Mouse (Mus musculus) kidney, embryonic 15.5 days (tissue): ENCODE data around the gene Paf1. TPM values are rescaled to one million over a fixed set of nuclear protein-coding genes. Genes with fewer than 3 reads are reported as not detected.

Experiments
- ATAC-seq: fragments of 200-750 bp; cut with Nextera tagmentation; replicated peaks from 2 replicates; pipeline ENCODE4 v1.8.0; 2017; ENCODE audit warnings: moderate TSS enrichment; ENCODE audit not compliant: low FRiP score
- H3K27ac ChIP-seq: fragments of 300-500 bp; sonication (generic); 2 replicates; pipeline ENCODE4 v1.5.1; 2015; ENCODE audit warnings: mild to moderate bottlenecking, inconsistent platforms
- H3K27me3 ChIP-seq: fragments of 300-500 bp; sonication (generic); 2 replicates; pipeline ENCODE4 v1.6.1; 2015; ENCODE audit warnings: inconsistent platforms
- H3K36me3 ChIP-seq: fragments of 300-500 bp; sonication (generic); 2 replicates; pipeline ENCODE4 v1.6.1; 2015; ENCODE audit warnings: inconsistent platforms
- H3K4me1 ChIP-seq: fragments of 300-500 bp; sonication (generic); 2 replicates; pipeline ENCODE4 v1.6.1; 2015; ENCODE audit warnings: inconsistent platforms
- H3K4me2 ChIP-seq: fragments of 300-500 bp; sonication (generic); 2 replicates; pipeline ENCODE4 v1.6.1; 2015; ENCODE audit warnings: moderate library complexity, mild to moderate bottlenecking, inconsistent platforms
- H3K4me3 ChIP-seq: fragments of 300-500 bp; sonication (generic); replicated peaks from 2 replicates; pipeline ENCODE4 v1.5.1; 2015; ENCODE audit warnings: mild to moderate bottlenecking, inconsistent platforms
- H3K9ac ChIP-seq: fragments of 300-500 bp; sonication (generic); 2 replicates; pipeline ENCODE4 v1.6.1; 2015; ENCODE audit warnings: mild to moderate bottlenecking, inconsistent platforms
- H3K9me3 ChIP-seq: fragments of 300-500 bp; sonication (generic); replicated peaks from 2 replicates; pipeline ENCODE4 v1.6.1; 2016; ENCODE audit warnings: inconsistent platforms
- WGBS: fragments of 180-500 bp; shearing (Covaris S2); methylation state at CpG from one replicate; pipeline ENCODE4 v1.1.7; 2015; ENCODE audit warnings: mixed read lengths; 5-methylcytosine and 5-hydroxymethylcytosine counted together
- polyA plus RNA-seq: library from polyadenylated mRNA; unstranded; fragments of >200 nt; fragmentation: Nextera tagmentation; extraction: Ambion mirVana; gene quantifications from 2 replicates; pipeline ENCODE4 v1.2.1, GENCODE M21; 2015

Paf1 gene
- polyA plus RNA-seq, 1 experiment from 2014 or later = 100 TPM

DNA sequence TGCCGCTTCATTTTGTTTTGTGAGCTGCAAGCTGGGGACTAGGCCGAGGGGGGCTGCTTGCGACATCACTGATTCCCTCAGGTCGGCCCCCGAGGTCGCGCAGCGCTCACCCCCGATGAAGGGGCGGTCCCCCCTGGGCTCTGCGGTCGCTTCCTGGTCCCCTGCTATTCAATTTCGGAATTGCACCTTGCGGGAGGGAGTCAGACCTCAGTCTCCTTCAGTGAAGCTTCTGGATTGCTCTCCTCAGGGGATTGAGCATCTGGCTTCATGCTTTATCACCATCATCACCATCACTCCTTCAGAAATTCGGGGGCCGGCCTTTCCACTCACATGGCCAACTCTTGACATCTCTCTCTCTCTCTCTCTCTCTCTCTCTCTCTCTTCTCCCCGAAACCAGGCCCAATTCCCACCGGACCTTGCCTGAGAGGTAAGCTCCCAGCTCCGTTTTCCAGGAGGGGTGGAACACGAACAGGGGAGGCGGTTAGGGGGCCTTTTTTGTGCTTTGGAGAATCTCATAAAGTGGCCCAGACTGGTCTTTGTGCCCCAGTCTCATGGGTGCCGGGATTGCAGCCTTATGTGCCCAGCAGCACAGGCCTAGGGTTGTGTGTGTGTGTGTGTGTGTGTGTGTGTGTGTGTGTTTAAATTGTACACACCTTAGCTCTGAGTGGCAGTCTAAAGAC lies 661 bp downstream of the Paf1 start:
- Histone ChIP-seq H3K36me3 (peaks cover 64% of the 10 kb centered on the region), H3K4me2 (peak overlapping the region; percentile 85), H3K27me3 (no peaks in the 10 kb centered on the region), H3K9me3 (no peaks in the 10 kb centered on the region), H3K9ac (peak overlapping the region; percentile 91), H3K4me3 (peak overlapping the region; percentile 96), H3K4me1 (peaks cover 22% of the 10 kb centered on the region), H3K27ac (peak overlapping the region; percentile 89)
- ATAC-seq = no peak
- WGBS = 6% methylated on average over 22 of the region's 22 CpGs

DNA sequence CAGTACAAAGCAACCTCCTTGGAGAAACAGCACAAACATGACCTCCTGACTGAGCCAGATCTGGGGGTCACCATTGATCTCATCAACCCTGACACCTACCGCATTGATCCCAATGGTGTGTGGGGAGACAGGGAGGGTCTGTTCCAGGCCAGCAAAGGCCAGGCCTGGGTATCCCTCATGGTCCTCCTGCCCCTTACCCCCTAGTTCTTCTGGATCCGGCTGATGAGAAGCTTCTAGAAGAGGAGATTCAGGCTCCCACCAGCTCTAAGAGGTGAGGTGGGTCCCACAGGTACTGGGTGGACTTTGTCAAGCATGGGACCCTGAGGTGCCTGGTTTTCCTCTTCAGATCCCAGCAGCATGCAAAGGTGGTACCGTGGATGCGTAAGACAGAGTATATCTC lies 2.7 kb downstream of the Paf1 start:
- no peaks in the 10 kb centered on the region for H3K27me3 ChIP-seq
- H3K4me3 ChIP-seq = no peak overlapping the region
- H3K27ac ChIP-seq = no peak overlapping the region
- no peak for ATAC-seq
- H3K9ac ChIP-seq = no peak overlapping the region
- no peak overlapping the region for H3K4me2 ChIP-seq
- peaks cover 20% of the 10 kb centered on the region for H3K4me1 ChIP-seq
- 93% methylated on average over 4 of the region's 4 CpGs for WGBS
- no peaks in the 10 kb centered on the region for H3K9me3 ChIP-seq
- H3K36me3 ChIP-seq = peaks cover 63% of the 10 kb centered on the region

DNA sequence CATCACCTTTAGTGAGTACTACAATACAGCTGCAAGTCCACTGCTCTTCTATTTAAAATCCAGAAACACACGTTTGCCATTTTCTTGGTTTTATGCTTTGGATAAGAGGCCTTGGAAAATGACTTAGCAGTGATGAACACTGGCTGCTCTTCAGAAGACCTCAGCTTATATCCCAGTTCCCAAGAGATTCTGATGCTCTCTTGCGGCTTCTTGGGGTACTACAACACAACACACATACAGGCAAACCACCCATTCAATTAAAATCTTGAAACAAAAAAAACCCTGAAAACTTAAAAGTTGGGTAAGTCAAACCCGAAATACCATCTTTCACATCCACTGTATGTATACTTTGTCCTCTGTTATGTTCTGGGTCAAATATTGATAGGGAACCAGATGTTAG lies 5.2 kb downstream of the Paf1 start:
- H3K4me2 ChIP-seq = no peak overlapping the region
- ATAC-seq = no peak
- WGBS = 70% methylated on average over 3 of the region's 3 CpGs
- H3K9ac ChIP-seq = no peak overlapping the region
- no peak overlapping the region for H3K27ac ChIP-seq
- H3K27me3 ChIP-seq = no peaks in the 10 kb centered on the region
- H3K4me3 ChIP-seq = no peak overlapping the region
- H3K9me3 ChIP-seq = no peaks in the 10 kb centered on the region
- peaks cover 84% of the 10 kb centered on the region for H3K36me3 ChIP-seq
- peaks cover 10% of the 10 kb centered on the region for H3K4me1 ChIP-seq

DNA sequence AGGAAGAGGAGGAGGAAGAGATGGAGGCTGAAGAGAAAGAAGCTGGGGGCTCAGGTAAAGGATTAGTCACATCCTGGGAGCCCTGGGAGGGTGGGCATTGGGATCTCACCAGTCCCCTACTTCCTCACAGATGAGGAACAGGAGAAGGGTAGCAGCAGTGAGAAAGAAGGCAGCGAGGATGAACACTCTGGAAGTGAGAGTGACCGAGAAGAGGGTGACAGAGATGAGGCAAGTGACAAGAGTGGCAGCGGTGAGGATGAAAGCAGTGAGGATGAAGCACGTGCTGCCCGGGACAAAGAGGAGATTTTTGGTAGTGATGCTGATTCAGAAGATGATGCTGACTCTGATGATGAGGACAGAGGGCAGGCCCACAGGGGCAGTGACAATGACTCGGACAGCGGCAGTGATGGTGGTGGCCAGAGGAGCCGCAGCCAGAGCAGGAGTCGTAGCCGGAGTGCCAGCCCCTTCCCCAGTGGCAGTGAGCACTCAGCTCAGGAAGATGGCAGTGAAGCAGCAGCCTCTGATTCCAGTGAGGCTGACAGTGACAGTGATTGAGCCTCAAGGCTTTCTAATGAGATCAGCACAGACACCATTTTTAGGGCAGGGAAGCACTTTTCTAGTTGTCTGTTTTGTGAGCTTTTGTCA lies 6.1 kb downstream of the Paf1 start:
- peaks cover 4% of the 10 kb centered on the region for H3K4me1 ChIP-seq
- H3K27ac ChIP-seq = no peak overlapping the region
- no peak overlapping the region for H3K4me3 ChIP-seq
- no peak for ATAC-seq
- no peak overlapping the region for H3K4me2 ChIP-seq
- H3K9me3 ChIP-seq = no peaks in the 10 kb centered on the region
- 91% methylated on average over 10 of the region's 10 CpGs for WGBS
- no peaks in the 10 kb centered on the region for H3K27me3 ChIP-seq
- peaks cover 92% of the 10 kb centered on the region for H3K36me3 ChIP-seq
- no peak overlapping the region for H3K9ac ChIP-seq

DNA sequence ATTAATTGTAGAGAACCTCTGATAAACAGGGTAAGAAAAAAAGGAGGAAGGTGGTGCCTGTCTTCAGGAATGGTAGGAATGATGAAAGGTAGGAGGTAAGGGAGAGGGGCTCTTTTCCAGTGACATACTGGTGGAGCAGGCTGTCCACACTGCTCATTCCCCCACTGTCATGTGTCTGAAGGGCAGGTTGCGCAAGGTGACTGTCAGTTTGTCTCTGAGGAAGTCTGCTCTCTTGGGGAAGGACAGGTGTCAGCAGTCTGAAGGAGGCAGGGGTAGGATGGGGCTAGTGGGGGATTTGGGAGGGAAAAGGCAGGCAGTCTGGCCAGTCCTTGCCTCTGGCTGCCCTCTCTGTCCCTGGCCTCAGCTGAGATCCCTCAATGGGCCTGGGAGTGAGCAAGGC lies 8.3 kb downstream of the Paf1 start:
- Histone ChIP-seq H3K27ac (no peak overlapping the region), H3K9ac (no peak overlapping the region), H3K36me3 (peaks cover 97% of the 10 kb centered on the region), H3K4me3 (no peak overlapping the region), H3K27me3 (no peaks in the 10 kb centered on the region), H3K9me3 (no peaks in the 10 kb centered on the region), H3K4me1 (no peaks in the 10 kb centered on the region), H3K4me2 (no peak overlapping the region)
- ATAC-seq = no peak; the same call in 1 of the 2 replicates
- 100% methylated on average over 1 of the region's 1 CpGs for WGBS

DNA sequence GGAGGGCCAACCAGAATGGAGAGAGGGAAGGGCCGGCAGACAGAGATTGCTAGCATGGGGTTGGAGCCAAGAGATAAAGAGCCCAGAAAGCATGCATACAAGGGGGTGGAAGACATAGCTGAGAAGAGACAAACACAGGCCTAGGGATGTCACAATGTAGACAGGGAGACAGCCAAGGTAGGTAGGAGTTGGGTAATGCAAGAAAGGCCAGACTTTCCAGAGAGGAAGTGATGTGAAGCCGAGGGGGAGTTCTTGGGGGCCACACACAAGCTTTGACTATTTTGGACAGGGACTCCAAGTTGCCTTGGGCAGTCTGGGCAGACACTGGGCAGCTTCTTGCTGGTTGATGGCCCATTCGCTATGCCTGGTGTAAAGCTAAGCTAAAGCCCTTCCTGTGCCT lies 9.2 kb downstream of the Paf1 start:
- H3K4me3 ChIP-seq = no peak overlapping the region
- H3K27ac ChIP-seq = no peak overlapping the region
- ATAC-seq = no peak
- peaks cover 97% of the 10 kb centered on the region for H3K36me3 ChIP-seq
- no peak overlapping the region for H3K9ac ChIP-seq
- no peaks in the 10 kb centered on the region for H3K4me1 ChIP-seq
- 74% methylated on average over 3 of the region's 3 CpGs for WGBS
- H3K4me2 ChIP-seq = no peak overlapping the region
- H3K27me3 ChIP-seq = no peaks in the 10 kb centered on the region
- H3K9me3 ChIP-seq = no peaks in the 10 kb centered on the region

DNA sequence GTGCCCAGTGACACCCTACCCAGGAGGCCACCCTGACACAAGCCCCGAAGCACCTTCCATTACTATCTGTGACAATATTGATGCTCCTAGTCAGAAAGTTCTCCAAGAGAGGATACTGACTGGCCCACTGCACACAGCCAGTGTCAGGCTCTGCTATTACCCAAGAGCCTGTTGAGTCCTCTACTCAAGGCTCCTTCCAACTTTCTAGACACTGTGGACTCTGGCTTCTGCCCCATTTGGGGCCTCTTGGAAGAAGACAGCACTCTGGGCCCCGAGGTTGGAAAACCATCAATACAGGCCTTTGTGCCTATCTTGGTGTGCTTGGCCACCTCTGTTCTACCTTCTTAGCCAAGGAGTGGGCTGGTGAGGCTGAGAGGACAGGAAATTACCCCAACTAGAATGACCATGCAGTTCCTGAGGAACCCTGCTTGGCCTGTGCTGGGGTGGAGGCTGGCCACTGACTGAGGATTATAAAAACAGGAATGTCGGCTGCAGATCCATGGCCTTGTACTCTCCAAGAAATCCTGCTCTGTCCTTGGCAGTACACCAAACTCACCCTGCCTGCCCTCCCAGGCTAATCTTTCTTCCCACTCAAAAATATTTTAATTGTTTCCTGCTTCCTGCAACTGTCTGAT lies 18.2 kb downstream of the Paf1 start:
- Histone ChIP-seq H3K4me3 (no peak overlapping the region), H3K4me1 (no peaks in the 10 kb centered on the region), H3K27ac (no peak overlapping the region), H3K9ac (no peak overlapping the region), H3K36me3 (peaks cover 99% of the 10 kb centered on the region), H3K4me2 (no peak overlapping the region), H3K9me3 (no peaks in the 10 kb centered on the region), H3K27me3 (no peaks in the 10 kb centered on the region)
- ATAC-seq = no peak
- WGBS = 81% methylated on average over 3 of the region's 3 CpGs

DNA sequence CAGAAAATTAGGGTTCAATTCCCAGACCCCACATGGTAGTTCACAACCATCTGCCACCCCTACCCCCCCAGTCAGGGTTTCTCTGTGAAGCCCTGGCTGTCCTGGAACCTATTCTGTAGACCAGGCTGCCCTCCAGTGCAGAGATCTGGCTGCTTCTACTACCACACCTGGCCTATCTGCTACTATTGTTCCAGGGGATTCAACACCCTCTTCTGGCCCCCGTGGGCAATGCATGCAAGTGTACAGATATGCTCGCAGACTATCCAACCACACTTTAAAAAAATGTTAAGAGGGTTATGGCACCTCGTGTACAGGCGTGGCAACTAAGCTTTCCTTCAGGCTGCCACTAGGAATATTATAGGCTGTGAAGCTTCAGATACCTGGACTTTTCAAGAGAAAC lies 20.1 kb downstream of the Paf1 start:
- Histone ChIP-seq H3K27ac (no peak overlapping the region), H3K4me1 (no peaks in the 10 kb centered on the region), H3K36me3 (peaks cover 98% of the 10 kb centered on the region), H3K9me3 (no peaks in the 10 kb centered on the region), H3K9ac (no peak overlapping the region), H3K27me3 (no peaks in the 10 kb centered on the region), H3K4me2 (no peak overlapping the region), H3K4me3 (no peak overlapping the region)
- no peak for ATAC-seq
- 90% methylated on average over 4 of the region's 4 CpGs for WGBS

DNA sequence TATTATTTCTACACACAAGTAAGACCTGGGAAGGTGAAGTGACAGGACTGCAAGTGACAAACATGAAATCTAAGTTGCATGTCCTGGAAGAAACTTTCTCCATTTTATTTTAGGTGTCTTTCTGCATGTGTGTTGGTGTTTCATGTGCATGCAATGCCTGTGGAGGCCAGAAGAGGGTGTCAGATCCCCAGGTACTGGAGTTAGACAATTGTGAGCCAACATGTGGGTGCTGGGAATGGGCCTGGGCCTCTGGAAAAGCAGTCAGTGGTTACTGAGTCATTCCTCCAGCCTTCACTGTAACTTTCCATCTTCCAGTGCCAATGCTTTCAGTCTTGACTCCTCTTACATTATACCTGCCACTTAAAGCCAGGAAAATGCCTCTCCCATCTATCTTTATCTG lies 24.6 kb downstream of the Paf1 start:
- Histone ChIP-seq H3K4me3 (no peak overlapping the region), H3K27me3 (no peaks in the 10 kb centered on the region), H3K27ac (no peak overlapping the region), H3K9me3 (no peaks in the 10 kb centered on the region), H3K9ac (no peak overlapping the region), H3K4me2 (no peak overlapping the region), H3K4me1 (0 out of 2 replicates have a peak, but pooled peaks cover 4% of the 10 kb centered on the region), H3K36me3 (peaks cover 98% of the 10 kb centered on the region)
- no peak for ATAC-seq

DNA sequence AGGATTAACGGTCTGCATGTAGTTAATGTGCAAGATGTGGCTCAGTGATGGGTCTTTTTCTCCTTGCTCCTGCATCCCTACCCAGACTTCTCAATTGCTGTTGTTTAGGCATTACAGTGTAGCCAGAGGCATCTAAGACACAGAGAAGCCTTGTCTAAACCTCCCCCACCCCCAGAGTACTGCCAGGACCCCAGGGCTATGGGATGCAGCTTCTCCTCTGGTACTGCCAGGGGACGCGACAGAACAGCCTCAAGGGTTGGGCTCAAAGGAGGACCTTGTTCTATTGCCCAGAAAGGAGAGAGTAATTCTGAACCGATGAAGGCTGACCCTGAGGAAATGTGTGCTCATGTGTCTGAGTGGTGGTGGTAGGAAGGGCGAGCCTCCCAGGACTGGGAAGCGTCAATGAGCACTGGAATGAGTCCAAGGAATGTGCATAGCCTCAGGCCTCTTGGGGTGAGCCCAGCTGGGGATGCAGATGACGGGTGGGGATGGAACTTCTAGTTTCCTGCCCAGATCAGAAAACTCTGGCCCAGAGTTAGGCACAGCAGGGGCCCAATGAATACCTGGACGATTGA lies 25.4 kb downstream of the Paf1 start:
- Histone ChIP-seq H3K9ac (no peak overlapping the region), H3K27ac (no peak overlapping the region), H3K27me3 (no peaks in the 10 kb centered on the region), H3K36me3 (peaks cover 98% of the 10 kb centered on the region), H3K4me3 (no peak overlapping the region), H3K4me1 (0 out of 2 replicates have a peak, but pooled peaks cover 4% of the 10 kb centered on the region), H3K4me2 (no peak overlapping the region), H3K9me3 (no peaks in the 10 kb centered on the region)
- ATAC-seq = no peak
- 74% methylated on average over 8 of the region's 8 CpGs for WGBS

DNA sequence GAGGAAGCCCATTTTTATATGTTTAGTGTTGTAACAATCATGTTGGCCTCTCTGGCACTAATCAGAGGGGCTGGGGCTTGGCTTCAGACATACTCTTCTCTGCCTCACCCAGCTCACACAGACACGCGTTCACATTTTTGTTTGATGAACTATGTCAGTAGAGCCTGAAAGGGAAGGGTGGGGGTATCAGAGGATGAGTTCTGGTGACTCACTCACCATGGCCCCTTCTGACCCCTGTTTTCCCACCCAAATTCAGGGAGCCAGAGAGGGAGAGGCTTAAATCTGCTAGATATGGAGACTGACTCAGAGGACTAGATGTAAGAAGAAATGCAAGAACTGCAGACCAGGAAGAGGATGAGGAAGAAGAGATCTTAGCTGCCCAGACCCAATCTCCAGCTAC lies 26.7 kb downstream of the Paf1 start:
- Histone ChIP-seq H3K4me1 (0 out of 2 replicates have a peak, but pooled peaks cover 4% of the 10 kb centered on the region), H3K4me2 (no peak overlapping the region), H3K36me3 (peaks cover 98% of the 10 kb centered on the region), H3K9ac (no peak overlapping the region), H3K27ac (no peak overlapping the region), H3K9me3 (no peaks in the 10 kb centered on the region), H3K4me3 (no peak overlapping the region), H3K27me3 (no peaks in the 10 kb centered on the region)
- WGBS = 100% methylated on average over 2 of the region's 2 CpGs
- ATAC-seq = no peak

DNA sequence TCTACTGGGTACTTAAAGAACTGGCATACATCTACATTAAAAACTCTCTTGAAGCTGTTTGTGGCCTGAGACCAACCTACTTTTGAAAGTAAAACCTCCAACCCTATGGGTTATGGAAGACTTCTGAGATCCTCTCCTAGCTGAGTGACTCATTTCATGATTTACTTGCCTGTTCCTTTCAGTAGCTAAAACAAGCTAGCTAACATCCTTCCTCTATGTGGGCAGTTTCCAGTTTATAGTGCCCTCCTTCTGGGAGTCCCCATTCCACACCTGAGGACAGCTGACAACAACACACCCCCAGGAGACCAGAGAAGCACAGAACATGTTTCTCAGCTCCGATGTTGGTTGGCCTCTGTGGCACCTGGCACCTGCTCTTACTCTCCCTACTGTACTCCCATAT lies 30.3 kb downstream of the Paf1 start:
- no peak for ATAC-seq
- H3K4me1 ChIP-seq = 0 out of 2 replicates have a peak, but pooled peaks cover 4% of the 10 kb centered on the region
- no peak overlapping the region for H3K27ac ChIP-seq
- no peak overlapping the region for H3K4me3 ChIP-seq
- no peak overlapping the region for H3K4me2 ChIP-seq
- WGBS = 92% methylated on average over 1 of the region's 1 CpGs
- H3K9me3 ChIP-seq = no peaks in the 10 kb centered on the region
- H3K9ac ChIP-seq = no peak overlapping the region
- no peaks in the 10 kb centered on the region for H3K27me3 ChIP-seq
- peaks cover 76% of the 10 kb centered on the region for H3K36me3 ChIP-seq
